In the genomic region with DNA sequence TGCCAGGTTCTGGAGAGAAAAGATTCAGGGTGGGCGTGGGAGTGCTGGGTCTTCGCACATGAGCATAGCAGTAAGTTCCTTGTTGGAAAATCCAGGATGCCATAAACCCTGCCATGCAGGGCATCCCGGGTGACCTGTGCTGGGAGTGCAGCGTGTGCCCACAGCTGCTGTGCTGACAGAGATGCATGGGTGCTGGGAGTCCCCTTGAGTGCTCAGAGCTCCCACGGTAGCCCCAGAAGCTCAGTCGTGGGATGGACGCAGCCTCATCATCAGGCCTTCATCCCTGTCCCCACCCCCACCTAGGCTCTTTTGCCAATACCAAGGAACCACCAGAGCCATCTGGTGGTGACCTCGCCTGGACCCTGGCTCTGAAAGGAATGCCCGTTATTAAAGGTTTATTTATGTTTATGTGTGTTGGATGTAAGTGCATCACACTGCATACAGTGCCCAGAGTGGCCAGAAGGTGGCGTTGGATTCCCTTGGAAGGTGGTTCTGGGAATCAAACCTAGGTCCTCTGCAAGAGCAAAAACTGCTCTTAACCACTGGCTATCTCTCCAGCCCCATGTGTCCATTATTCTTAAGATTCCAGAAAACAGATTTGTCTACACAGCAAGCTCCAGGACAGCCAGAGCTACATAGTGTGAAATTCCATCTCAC, we compare ENCODE assay signal across 10 mouse cellular contexts. TPM values are rescaled to one million over a fixed set of nuclear protein-coding genes. Genes with fewer than 3 reads are reported as not detected.
DNase-seq lines count a peak whose midpoint lies in the region; ATAC-seq and TF ChIP-seq lines count a peak whose summit lies in the region.
"Had no signal": no experiment of that assay in that cellular context is flagged by ENCODE, and none has a peak within 500 bp of the region (broad histone marks: within the 10 kb centered on the region; RNA-seq: fewer than 3 reads in every experiment).

No protein-coding gene starts in this region.

- H3K27me3 ChIP-seq in cerebellum, adult 2 months (ENCODE audit: control insufficient read depth, insufficient read depth, low read length) = no peaks in the 10 kb centered on the region
- H3K27me3 ChIP-seq: Patski had no signal

- peak overlapping the region; percentile 60; the same call in 1 of the 2 replicates for H3K27ac ChIP-seq in cerebellum, adult 2 months (ENCODE audit: insufficient read depth, low read length)

- TF ChIP-seq CTCF in cerebellum, adult 2 months (IDR thresholded peaks at IDR 0.05; ENCODE audit: borderline replicate concordance, insufficient read depth, low read depth, low read length) = peak; percentile 57

- WGBS in cerebellum, adult 2 months = 73% methylated on average over 10 of the region's 10 CpGs

- H3K4me3 ChIP-seq in cerebellum, adult 2 months (replicated peaks; ENCODE audit: insufficient read depth, low read depth, low read length) = no peak overlapping the region

- no peak for TF ChIP-seq POLR2A in cerebellum, adult 2 months (IDR thresholded peaks at IDR 0.05; ENCODE audit: borderline replicate concordance, insufficient read depth, low read length)

- ATAC-seq in cerebellum, adult (ENCODE audit: insufficient number of reproducible peaks, low FRiP score, low TSS enrichment) = no peak
- ATAC-seq: Patski had no signal

- peak in 1 of 2 experiments; percentile 50 for DNase-seq in cerebellum, adult 2 months
- peak; percentile 16 for DNase-seq in 3T3-L1 (ENCODE audit: low read depth, low spot score)
- DNase-seq in c-Kit-positive CD71-negative TER-119-negative erythroid progenitor cells, embryonic 14.5 days (ENCODE audit: low read depth) = peak; percentile 51
- DNase-seq in kidney, postnatal 4 days = peak; percentile 65 to 67
- peak; percentile 78 for DNase-seq in testis, postnatal 10 days (ENCODE audit: low spot score)
- DNase-seq in T-cell, adult 2 months (ENCODE audit: low spot score) = no peak
- DNase-seq in left cerebral cortex, adult 11 months (ENCODE audit: low spot score) = no peak

- H3K4me1 ChIP-seq in cerebellum, adult 2 months (ENCODE audit: control insufficient read depth, insufficient read depth, low read length) = peaks cover 36% of the 10 kb centered on the region

RNA-seq across cellular contexts. Expression of a gene that starts 0.7 kb away (rescaled TPM):
- polyA plus RNA-seq in cerebellum, adult 2 months (2012; rRNA removed) = 0.52 and 1.0 TPM in 2 replicates

RNA-seq across cellular contexts. Expression of a gene that starts 6.5 kb away (rescaled TPM):
- polyA plus RNA-seq in cerebellum, adult 2 months (2012; rRNA removed) = 109 and 113 TPM in 2 replicates

RNA-seq across cellular contexts. Expression of a gene that starts 10.0 kb away (rescaled TPM):
- polyA plus RNA-seq in cerebellum, adult 2 months (2012; rRNA removed) = 0.11 and 0.13 TPM in 2 replicates
- polyA plus RNA-seq: neural tube, embryonic 11.5 days; Patski had no signal

RNA-seq across cellular contexts. Expression of a gene that starts 33.1 kb away (rescaled TPM):
- polyA plus RNA-seq in cerebellum, adult 2 months (2012; rRNA removed) = 87.3 and 94.0 TPM in 2 replicates

RNA-seq across cellular contexts. Expression of a gene that starts 33.2 kb away (rescaled TPM):
- 42.3 and 42.8 TPM in 2 replicates for polyA plus RNA-seq in cerebellum, adult 2 months (2012; rRNA removed)

Comparison
In these comparisons a context has a peak if more than half of its experiments do, and no peak if none do; other contexts are left out.
1. DNase-seq: peak in 3T3-L1 (single experiment), c-Kit-positive CD71-negative TER-119-negative erythroid progenitor cells, embryonic 14.5 days (single experiment), kidney, postnatal 4 days (2 of 2) and testis, postnatal 10 days (single experiment); none in T-cell, adult 2 months (single experiment) and left cerebral cortex, adult 11 months (single experiment).